Mouse (Mus musculus) telencephalon, adult 2 months (tissue): ENCODE data around the gene Phf21b.
"Not testable (repeated sequence)": the region's sequence is repeated elsewhere in the genome, so short reads cannot be mapped to it uniquely, and the experiment has no call there.

ENCODE experiments used
- DNase-seq: peaks from one replicate; pipeline ENCODE4 v3.0.0-alpha.2; 2011; ENCODE audit warnings: low read depth, low spot score

Gene Phf21b

GRCm38 (mm10) chr15:84856006-84856995 is at the start of gene Phf21b:
Gene Phf21b (minus strand): TSS chr15:84856049.
- DNase-seq: peak; percentile 64

DNA sequence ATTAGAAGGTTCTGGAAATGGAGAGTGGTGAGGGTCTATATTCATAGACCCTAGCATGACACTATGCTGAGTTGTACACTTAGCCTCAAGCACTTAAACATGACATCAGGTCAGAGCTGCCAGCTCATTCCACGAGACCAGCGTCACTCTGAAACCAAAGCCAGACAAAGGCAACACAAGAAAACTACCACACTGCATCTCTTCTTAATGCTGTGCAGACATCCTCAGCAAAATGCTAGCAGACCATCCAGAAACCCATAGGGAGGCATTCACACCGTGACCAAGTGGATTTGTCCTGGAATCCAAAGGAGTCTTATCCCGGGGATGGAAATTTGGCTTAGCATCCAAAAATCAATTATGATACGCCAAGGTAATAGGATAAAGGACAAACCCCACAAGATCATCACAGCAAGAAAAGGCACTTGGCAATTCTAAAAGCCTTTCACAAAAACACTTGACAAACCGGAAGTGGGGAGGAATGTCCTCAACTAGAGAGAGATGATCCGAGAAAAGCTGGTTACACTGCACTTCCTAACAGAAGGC is 48.1 kb upstream of the Phf21b start:
- no peak for DNase-seq

DNA sequence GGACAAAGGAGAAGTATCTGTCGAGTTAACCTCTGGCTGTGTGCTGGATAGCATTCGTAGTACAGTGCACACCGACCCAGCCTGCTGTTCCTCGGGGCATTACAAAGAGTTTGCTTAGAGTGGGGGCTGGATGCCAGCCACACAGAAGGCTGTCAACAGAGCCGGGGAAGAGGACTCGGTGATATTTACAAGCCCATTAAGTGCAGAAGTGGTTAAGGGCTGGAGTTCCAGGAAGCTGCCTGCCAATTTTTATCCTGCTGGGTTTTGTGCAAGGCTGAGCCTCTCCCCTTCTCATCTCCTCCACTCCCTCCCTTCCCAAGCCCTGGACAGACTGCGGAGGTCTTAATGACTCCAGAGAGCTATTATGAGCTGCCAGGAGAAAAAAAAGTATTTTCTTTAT is 42.2 kb upstream of the Phf21b start:
- no peak for DNase-seq

GRCm38 (mm10) chr15:84896664-84897063 is 40.8 kb upstream of the Phf21b start:
- DNase-seq: no peak

- not testable (repeated sequence) for DNase-seq
These were observed 40.4 kb upstream of the Phf21b start for GRCm38 (mm10) chr15:84896216-84896615.

DNA sequence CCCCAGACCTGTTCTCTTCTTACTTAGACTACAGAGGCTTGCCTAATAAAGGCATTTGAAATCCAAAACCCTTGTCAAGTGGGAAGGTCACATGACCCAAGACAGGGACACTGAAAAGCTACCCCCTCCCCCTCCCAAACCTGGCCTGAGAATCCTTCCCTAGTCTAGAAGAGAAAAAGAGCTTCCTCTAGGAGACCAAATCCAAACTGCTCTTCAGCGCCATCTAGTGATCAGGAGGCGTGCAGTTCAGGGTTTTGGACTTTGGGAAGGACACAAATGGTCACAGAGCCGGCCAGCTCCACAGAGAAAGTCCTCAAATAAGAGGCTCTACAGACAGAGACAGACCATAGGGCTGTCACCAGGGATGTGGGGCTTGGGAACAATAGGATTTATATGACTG is 35.8 kb upstream of the Phf21b start:
- DNase-seq: no peak

- DNase-seq: no peak
These were observed 35.4 kb upstream of the Phf21b start for GRCm38 (mm10) chr15:84891246-84891645.

GRCm38 (mm10) chr15:84888066-84888465 is 32.2 kb upstream of the Phf21b start:
- DNase-seq: no peak

DNA sequence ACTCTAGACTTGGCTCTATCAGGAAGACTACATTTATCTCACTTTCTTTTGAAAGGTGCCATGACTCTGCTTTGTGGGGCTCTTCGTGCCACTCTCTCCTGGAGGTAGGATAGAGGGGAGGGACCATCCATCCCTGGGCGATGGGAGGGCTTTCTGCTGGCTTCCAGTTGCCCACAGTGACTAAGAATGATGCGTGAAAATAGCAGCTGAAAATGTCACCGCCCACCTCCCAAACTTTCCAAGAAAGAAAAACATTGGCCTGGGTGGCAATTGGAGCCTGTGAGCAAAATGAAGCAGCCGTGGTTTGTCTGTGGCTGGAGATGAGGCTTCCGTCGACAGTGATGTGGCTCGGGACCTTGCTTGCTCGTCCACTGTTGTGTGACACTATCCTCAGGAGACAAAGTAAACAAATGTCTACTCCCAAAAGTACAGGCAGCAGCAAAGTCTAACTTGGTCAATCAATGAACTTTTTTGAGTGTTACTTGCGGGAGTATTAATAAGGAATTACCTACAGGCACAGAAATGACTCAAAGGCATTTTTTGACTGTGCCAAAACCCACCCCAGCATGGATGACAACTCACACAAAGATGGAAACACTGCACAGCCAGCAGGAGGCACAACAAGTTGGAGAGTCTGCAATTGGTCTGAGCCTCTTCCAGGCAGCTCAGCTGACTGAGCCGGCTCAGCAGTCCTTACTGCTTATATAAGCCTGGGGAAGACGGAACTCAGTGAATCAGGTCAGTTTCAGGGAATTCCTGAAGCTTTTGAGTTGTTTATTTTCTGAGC is 21.4 kb upstream of the Phf21b start:
- peak; percentile 79 for DNase-seq

GRCm38 (mm10) chr15:84873867-84874266 is 18.0 kb upstream of the Phf21b start:
- peak; percentile 83 for DNase-seq

GRCm38 (mm10) chr15:84873079-84873478 is 17.2 kb upstream of the Phf21b start:
- peak; percentile 75 for DNase-seq

DNA sequence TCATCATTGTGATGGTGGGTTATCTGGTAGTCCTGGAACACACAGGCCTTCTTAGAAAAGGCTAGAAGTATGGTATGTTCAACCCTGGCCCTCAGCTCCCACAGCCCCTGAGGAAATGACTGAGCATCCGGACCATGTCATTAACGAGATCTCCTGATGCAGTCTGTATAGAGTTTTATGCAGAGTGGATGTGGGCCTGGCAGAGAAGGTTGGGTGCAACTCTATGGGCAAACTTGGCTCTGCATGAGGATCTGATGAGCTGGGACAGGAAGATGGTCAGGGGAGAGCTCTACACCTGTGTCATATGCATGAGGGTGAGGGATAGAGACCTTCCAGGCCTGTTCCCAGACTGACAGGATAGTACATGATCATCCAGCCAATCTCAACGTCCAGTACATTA is 16.0 kb upstream of the Phf21b start:
- no peak for DNase-seq

DNA sequence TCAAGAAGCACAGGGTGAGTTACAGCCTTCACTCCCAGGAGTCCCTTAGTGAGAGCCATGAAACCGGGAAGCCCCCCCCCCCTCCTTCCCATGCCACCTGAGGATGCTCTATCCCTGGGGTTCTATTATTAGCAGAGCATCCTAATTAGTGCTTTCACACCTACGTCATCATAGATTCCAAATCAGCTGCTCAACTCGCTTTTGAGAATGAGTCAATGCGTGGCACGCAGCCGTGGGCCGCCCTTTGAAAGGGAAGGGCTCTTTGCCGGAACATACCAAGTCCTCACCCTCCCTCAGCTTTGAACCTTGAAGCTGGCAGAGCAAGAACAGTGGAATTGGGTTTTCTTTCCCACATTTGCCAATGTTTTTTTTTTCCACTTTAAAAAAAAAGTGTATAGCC is 6.1 kb upstream of the Phf21b start:
- DNase-seq: peak; percentile 40

GRCm38 (mm10) chr15:84857623-84858022 is 1.8 kb upstream of the Phf21b start:
- DNase-seq: no peak

DNA sequence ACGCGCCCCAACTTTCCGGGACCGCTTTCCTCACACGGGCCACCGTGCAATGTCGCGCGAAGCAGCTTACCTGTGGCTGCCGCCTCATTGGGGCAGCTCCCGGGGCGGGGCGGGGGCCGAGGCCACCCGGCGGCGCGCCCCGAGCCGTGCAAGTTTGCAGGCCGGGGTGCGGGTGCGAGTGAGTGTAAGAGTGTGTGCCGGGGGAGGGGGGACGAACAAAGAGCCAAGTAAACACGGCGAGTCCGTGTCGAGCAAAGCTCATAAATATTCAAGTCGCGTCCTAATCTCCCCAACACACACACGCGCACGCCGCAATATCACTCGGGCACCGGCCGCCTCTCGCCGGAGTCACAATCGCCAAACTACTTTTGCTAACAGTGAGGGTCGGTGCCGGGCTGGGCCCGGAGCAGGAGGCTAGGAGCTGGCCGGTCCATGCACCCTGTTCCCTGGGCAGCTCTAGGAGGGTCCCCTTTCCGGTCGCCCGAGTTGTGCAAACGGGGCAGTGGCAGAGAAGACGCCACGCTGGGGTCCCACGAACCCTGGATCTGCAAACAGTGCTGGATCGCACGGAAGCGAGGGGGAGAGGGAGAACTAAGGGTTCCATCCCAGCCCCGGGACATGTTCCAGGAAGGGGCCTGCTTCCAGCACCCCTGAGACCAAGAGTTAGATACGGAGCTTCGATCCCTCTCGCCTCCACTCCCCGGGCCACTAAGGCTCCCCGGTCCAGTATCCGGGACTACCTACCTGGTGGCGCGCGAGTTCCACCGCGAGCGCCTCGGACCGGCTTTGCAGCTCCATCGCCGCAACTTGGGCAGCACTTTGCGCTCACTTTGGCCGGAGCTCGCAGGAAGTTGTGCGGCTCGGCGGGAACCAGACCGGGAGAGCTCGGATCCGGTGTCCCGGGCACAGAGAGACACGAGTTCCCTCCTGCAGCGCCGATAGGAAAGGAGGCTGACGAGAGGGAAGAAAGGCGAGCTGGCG is 638 bp downstream of the Phf21b start:
- DNase-seq: no peak

- DNase-seq: no peak
These were observed 1.6 kb downstream of the Phf21b start for GRCm38 (mm10) chr15:84854171-84854811.

DNA sequence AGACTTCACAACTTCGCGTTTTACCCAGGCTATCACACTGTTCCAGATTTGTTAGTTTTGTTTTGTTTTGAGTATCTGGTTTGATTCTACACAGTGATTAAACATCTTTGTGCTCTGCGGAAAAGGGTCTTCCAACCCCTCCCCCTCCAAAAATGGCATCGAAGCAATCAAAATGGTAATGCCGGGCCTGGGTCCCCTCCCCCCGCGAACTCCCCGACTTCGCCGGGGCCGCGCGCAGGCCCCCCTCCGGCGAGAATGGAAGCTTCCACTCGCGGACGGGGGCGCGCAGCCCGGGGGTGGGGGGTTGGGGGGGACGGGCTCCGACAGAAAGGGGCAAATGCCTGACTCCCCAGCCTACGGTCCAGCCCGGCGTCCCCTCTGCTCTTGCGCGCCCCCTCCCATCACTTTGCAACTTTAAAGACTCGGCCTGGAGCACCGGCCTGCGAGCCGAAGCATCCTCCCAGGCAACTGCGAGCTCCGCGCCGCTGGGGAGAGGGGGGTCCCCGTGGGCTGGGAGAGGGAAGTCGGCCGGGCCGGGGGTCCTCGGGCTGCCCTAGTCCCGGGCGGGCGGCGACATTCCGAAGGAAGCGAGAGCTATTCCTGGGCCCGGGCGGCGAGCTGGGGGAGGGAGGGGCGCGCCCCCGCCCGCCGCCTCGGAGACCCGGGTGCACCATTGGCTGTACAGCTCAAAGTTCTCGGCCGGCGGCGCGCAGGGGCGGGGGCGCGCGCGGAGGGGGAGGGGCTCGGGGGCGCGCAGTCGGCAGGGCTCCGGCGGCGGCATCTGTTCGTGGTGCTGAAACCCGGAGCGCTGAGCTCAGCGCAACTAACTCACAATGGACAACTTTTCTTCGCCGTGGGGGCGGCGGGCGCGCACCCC is 2.4 kb downstream of the Phf21b start:
- DNase-seq: no peak

- no peak for DNase-seq
These were observed 3.3 kb downstream of the Phf21b start for GRCm38 (mm10) chr15:84852457-84853070.

GRCm38 (mm10) chr15:84850321-84850720 is 5.5 kb downstream of the Phf21b start:
- DNase-seq: no peak
